Mouse (Mus musculus): Measurements from ENCODE around the gene Rnf157.
"Not testable (repeated sequence)": the region's sequence is repeated elsewhere in the genome, so short reads cannot be mapped to it uniquely, and the experiment has no call there.

Gene Rnf157

DNA sequence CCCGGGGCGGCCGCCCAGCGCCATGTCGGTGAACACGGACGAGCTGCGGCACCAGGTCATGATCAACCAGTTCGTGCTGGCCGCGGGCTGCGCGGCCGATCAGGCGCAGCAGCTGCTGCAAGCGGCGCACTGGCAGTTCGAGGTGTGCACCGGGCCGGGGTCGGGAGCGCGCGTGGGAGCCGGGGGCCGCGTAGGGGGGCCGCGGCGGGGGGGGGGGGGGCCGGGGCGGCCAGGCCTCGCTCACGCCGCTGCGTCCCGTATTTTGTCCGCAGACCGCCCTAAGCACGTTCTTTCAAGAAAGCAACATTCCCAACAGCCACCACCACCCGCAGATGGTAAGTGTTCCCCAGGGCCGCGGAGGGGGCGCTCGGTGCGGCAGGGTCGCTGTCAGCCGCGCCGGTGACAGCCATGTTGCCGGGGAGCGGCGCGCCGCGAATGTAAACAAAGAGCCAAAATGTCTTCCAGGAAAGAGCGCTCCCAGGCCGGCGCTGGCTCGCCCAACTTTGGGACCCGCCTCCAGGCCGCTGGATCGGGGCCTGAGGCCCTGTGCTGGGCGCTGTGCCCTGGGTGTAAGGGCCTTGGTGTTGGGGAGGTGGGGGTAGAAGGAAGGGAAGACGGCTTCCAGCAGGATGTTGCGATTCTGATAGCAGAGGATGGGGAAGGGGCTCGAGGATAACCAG, 21.6 kb upstream of the Rnf157 start:
- DNase-seq (ENCODE audit: low read depth in 1 of 2, low spot score in 2 of 2) = peak in 1 of 2 experiments; percentile 34

DNA sequence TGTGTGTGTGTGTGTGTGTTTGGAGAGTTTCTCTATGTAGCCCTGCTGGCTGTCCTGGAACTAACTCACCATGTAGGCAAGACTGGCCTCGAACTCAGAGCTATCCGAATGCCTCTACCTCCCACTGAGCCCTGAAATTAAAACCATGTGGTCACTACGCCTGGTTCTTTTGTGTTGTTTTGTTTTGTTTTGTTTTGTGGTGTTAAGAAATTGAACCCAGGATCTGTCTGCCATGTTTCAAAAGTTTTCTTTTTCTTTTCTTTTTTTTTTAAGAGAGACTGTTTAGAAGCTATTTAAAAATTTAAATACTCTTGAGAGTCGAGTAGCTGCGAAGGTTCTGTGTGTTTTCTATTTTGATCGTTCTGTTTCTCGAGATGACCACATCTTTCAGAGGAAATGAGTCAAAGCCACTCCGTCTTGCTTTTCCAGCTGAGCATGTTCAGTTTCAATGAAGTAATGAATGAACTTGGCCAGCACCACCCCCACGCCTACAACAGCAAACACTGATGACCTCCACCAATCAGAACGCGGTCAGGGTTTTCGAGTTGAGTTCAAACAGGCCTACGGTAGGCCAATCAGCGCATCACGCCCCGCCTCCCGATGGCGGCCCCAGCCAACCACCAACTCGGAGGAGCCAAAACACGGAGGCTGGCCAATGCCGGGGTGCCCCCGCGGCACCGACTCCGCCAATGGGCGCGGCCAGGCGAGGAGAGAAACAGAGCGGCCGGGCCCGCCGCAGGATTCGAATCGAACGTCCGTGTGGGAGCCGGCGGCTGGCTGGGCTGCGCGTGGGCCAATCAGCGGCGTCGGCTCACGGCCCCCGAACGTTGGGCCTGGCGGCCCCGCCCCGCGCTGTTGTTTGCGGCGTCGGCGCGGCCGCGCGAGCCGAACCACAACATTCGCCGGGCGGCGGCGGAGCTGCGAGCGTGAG, 20.8 kb upstream of the Rnf157 start, which contains the start of gene Ubald2:
TSS of gene Ubald2 (plus strand) at position 739 of the 931 bp plus-strand sequence.
- DNase-seq (ENCODE audit: low read depth in 1 of 2, low spot score in 2 of 2) = peak; percentile 98 to 99

DNA sequence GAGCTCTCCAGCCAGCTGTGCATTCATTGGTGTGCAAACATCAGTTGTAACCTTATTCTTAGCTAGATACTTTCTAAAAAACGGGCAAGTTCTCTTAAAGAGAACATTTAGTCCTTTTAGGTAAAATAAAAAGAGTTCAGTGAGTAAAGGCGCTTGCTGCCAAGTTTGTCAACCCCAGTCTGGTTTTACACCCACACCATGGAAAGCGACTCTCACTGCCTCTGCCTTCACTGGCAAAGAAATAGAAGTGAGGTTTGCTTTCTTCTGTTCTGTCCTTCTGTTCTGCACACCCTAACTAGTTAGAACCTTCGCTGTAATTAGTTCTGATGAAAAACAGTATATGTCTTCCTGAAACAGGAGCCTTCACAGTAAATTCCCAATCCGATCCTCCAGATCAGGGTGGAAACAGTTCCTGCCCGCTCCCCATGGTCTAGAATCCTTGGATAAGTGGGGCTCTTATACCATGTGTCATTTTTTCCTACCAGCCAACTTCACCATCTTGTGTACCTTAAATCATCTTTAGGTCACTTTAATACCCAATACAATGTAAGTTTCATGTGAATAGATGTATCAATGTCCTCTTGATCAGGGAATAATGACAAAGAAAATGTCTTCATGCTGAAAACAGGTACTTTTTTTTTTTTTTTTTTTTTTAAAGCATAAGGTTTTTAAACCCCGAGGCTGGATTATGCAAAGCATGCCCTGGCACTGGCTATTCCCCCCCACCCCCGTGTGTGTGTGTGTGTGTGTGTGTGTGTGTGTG, 19.9 kb upstream of the Rnf157 start:
- no peak for DNase-seq (ENCODE audit: low read depth in 1 of 2, low spot score in 2 of 2)

GRCm38 (mm10) chr11:116432127-116432526, 19.3 kb upstream of the Rnf157 start:
- DNase-seq (ENCODE audit: low read depth in 1 of 2, low spot score in 2 of 2) = no peak

DNA sequence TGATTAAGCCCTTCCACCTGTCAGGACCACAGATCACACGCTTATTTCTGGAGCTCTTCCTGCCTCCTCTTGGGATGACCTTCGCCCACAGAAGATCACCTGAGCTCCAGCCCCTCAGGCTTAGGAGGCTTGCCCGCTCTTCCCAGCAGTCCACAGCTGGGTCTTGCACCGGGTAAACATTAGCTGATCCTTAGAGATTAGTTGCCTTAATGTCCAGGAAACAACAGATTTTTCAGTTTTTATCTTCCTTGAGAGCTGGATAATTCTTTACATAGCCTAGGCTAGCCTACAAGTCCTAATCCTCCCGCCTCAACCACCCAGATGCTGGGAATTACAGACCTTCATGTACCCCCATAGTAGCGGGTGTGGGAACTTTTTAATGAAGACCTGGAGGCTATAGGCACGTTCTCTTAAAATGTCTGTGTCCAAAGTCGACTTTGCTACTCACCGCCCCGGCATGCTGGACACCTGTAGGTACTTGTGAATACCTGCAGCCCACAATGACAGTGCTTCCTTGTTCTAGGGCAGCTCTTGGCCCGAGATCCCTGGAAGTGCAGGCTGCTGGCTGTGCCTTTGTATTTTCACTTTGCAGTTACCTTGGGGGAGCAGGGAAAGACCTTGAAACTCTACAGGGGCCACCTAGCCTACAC, 18.7 kb upstream of the Rnf157 start:
- no peak for DNase-seq (ENCODE audit: low read depth in 1 of 2, low spot score in 2 of 2)

- no peak for DNase-seq (ENCODE audit: low read depth in 1 of 2, low spot score in 2 of 2)
Measured at GRCm38 (mm10) chr11:116430723-116431427, 18.0 kb upstream of the Rnf157 start.

DNA sequence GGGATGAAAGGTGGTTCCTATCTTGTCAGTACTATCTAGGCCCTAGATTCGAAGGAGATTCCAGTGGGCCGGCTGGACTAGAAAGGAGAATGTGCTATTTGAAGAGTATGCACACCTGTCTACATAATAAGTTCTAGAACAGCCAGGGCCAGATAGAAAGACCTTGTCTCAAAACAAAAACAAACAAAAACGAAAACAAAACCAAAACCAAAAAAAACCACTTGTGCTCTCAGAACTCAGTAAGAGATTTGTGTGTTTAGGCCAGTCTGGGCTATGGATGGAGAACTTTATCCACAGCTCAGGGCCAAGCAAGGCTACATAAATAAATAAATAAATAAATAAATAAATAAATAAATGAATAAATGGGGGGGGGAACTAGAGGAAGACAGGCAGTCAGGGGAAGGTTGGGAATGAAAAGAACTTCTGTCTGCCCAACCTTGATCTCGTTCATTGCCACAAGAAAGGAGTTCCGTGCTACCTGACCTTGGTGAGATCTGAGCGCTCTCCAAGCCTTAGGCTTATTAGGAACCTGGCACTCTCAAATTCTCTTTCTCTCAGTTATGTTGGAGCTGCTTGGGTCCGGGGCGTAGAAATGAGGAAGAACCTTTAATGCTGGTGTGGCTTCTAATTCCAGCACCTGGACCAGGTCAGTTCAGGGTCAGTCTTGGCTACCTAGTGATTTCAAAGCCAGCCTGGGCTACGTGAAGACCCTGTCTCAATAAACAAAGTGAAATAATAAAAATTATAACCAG, 17.2 kb upstream of the Rnf157 start:
- DNase-seq (ENCODE audit: low read depth in 1 of 2, low spot score in 2 of 2) = no peak

DNA sequence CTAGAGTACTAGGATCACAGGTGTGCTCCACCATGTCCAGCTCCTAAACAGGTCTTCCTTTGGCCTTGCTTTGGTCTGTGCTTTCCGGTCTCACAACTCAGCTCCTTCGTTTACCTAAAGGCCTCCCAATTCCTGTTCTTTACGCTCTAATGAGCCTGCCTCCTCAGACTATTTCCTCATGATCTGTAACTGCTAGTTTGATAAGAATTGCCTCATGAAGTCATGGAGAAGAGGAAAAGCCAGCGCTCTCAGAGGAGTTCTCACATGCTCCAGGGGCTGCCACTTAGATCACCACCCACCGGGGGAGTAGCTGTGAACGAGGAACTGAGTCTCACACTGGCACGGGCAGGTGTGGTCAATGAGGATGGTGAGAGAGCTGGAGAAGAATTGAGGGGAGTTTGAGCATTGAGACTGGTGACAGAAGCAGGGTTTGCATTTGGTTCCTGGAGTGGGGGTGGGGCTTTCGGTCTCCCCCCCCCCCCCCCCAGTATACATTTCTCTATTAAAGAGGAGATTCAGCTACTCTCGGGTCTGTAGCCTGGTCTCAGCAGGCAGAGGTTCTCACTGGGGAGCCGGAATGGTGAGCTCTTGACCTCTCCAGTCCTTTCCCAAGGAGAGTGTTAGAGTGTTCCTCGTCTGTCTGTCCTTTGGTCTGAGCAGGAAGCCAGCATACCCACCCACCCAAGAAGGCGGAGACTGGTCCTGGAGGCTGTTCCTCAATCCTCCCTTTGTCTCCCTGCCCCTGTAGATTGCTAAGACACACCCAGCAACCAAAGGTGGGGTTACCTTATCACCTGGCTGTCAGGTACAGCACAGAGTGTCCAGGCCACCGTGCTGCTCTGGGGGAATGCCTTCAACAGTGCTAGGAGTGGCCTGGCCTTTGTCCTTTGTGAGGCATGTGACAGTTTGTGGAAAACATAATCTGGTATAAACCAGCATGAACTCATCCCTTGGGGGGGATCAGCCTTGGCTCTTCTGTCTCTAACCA, 16.3 kb upstream of the Rnf157 start:
- DNase-seq (ENCODE audit: low read depth in 1 of 2, low spot score in 2 of 2) = no peak

GRCm38 (mm10) chr11:116426852-116427575, 14.2 kb upstream of the Rnf157 start:
- no peak for DNase-seq (ENCODE audit: low read depth in 1 of 2, low spot score in 2 of 2)

DNA sequence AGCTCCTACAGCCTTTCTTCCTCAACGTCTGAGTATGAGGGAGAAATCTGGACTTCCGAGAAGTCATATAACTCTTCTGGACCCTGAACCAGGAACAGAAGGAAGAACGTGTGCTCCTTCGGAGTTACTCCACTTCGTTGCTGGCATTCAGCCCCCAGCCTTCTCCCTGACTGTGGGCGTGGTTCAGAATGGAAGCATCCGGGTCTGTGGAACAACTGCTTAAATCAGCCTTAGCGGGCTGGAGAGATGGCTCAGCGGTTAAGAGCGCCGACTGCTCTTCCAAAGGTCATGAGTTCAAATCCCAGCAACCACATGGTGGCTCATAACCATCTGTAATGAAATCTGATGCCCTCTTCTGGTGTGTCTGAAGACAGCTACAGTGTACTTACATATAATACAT, 13.5 kb upstream of the Rnf157 start:
- DNase-seq (ENCODE audit: low read depth in 1 of 2, low spot score in 2 of 2) = not testable (repeated sequence)

DNA sequence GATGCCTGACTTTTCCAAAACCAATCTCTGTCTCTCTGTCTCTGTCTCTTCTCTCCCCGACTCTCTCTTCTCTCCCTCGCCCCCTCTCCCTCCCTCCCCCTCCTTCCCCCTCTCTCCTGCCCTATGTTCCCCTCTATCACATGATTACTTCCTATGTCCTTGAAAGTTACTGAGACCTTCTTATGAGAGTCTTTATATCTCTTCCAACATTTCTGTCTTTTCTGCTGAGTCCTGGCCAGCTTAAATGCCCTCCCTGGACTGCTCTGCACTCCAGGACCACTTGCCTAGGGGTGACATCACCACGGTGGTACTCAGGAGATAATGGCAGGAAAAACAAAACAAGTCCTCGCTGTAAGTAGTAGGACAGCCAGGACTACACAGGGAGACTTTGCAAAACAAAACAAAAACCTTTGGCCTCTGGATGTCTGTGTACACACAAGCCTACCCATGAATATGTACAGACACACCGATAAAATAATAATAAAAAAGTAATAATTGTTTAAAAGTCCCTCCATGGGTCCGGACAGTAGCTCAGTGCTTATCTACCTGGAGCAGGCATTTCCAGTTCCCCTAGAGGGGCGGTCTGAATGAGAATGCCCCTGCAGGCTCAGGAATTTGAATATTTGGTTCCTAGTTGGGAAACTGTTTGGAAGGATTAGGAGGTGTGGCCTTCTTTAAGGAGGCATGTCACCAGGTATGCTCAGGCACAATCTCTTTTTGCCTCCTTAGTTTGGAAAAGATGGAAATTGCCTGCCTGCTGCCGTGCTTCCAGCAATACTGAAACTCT, 12.0 kb upstream of the Rnf157 start:
- DNase-seq (ENCODE audit: low read depth in 1 of 2, low spot score in 2 of 2) = no peak

DNA sequence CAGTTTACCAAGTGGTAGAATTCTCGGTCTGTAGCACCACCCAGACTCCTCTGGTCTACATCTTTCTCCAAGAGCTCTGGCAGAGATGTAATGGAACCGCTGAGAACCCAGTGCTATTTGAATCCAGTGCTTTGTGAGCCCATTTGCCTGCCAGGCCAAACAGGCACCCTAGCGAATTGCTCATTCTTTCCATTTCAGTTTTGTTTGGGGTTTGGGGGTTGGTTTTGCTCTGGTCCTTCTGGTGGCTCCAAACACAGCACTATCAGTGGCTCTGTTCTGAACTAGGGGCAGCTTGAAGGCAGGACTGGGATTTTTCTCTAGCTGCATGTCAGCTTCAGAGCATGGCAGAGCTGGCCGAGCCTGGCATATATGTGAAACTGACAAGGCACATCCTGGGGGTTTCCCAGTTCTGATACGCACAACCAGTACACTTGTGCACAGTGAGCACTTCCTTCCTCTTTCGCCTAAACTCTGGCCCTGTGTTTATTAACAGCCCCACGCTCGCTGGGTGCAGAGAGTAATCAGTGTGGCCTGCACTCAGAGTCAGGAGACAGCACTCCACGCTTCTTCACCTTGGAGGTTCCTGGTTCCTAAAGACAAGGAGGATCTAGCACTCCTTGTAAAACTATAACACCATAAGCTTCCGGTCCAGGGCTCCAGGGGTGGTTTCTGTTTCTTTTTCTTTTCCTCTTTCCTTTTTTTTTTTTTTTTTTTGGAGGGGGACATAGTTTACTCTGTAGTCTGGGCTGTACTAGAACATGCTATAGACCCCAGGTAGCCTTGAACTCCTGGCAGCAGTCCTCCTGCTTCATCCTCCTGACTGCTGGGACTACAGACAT, 11.2 kb upstream of the Rnf157 start:
- peak; percentile 61 to 79 for DNase-seq (ENCODE audit: low read depth in 1 of 2, low spot score in 2 of 2)

DNA sequence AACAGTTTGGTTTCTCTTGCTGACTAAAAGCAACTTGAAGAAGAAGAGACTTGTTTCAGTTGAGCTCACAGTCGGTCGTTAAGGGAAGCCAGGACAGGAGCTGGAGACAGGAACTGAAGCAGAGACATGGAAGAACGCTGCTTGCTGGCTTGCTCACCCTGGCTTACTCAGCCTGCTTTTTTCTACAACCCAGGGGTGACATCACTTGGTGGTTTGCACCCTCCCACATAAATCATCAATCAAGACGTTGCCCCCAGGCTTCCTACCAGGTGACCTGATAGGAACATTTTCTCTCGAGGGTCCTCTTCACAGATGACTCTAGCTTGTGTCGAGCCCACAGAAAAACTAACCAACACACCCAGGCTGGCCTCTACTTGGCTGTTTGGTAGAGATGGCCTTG, 10.4 kb upstream of the Rnf157 start:
- DNase-seq (ENCODE audit: low read depth in 1 of 2, low spot score in 2 of 2) = no peak

DNA sequence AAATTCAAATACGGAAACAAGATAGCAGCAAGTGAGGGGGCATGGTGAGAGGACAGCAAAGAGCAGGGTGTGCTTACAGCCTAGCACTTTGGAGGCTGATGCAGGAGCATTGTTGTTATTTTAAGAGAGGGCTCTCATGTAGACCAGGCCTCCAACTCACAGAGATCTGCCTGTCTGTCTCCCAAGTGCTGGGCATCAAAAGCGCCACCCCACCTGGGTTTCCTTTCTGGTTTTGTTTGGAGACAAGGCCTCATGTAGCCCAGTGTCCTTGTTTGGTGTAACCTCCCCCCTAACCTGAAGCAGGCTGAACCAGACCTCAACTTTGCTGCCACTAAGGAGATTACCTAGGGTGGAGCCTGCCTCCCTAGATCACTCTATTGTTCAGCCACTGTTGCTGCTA, 9.7 kb upstream of the Rnf157 start:
- no peak for DNase-seq (ENCODE audit: low read depth in 1 of 2, low spot score in 2 of 2)

- DNase-seq (ENCODE audit: low read depth in 1 of 2, low spot score in 2 of 2) = no peak
Measured at GRCm38 (mm10) chr11:116421102-116421501, 8.3 kb upstream of the Rnf157 start.

DNA sequence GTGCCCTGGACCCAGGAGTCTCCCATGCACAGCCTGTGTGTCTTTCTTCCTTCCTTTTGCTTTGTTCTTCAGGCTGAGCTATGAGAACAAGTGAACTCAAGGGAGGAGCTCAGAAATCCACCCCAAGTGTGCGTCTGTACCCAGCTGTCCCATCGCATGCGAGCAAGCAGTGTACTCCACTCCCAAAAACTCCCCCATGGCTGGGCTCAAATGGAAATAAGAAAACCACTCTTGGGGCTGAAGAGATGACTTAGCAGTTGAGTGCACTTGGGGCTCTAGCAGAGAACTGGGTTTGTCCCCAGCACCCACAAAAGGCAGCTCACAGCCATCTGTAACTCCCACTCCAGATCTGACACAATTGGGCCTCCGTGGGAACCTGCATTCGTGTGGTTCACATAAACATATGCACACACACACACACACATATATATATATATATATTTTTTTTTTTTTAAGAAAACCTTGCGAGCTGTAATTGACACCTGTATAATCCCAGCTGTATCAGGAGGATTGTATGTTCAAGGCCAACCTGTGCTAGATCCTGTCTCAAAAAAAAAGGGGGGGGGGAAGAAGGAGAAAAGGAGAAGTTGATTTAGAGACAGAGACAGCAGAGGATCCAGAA, 6.1 kb upstream of the Rnf157 start:
- DNase-seq (ENCODE audit: low read depth in 1 of 2, low spot score in 2 of 2) = no peak
